Mouse (Mus musculus): ENCODE measurements around the gene Csrnp2. TPM values are rescaled to one million over a fixed set of nuclear protein-coding genes. Genes with fewer than 3 reads are reported as not detected.

Csrnp2 gene
- polyA plus RNA-seq, 2 experiments = 0.58 to 0.59 TPM

DNA sequence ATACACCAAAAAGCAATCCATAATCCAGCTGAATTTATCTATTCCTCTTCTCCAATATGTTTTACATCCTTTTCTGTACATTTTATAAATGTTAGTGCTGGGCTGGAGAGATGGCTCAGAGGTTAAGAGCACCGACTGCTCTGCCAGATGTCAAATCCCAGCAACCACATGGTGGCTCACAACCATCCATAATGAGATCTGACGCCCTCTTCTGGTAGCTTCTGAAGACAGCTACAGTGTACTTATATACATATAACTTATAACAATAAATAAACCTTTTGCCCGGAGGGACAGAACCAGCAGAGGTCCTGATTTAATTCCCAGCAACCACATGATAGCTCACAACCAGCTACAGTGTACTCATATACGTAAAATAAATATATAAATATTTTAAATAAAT lies 46.7 kb downstream of the Csrnp2 start:
- 67% methylated on average over 4 of the region's 4 CpGs for WGBS (ENCODE audit: insufficient replicate concordance)
- ATAC-seq (ENCODE audit: insufficient read depth) = no peak
- no peak overlapping the region for H3K4me3 ChIP-seq (ENCODE audit: insufficient read depth in 1 of 2, low read depth in 2 of 2, low read length in 2 of 2)
- TF ChIP-seq CTCF (IDR thresholded peaks at IDR 0.05; ENCODE audit: low read depth) (peak; percentile 31; the same call in 1 of the 2 replicates), EP300 (IDR thresholded peaks at IDR 0.05; ENCODE audit: low read depth) (no peak)
- H3K9ac ChIP-seq (replicated peaks) = no peak overlapping the region
- H3K27me3 ChIP-seq (ENCODE audit: control insufficient read depth, insufficient read depth, low read length) = no peaks in the 10 kb centered on the region
- H3K36me3 ChIP-seq (replicated peaks; ENCODE audit: control insufficient read depth, insufficient read depth, low read depth) = no peaks in the 10 kb centered on the region
- H3K4me1 ChIP-seq (replicated peaks; ENCODE audit: control insufficient read depth in 2 of 2, insufficient read depth in 2 of 2, low read length in 1 of 2) = peaks cover 4 to 13% of the 10 kb centered on the region in 2 experiments
- H3K4me2 ChIP-seq (ENCODE audit: low read depth) = no peak overlapping the region
- no peak overlapping the region for H3K27ac ChIP-seq
- no peaks in the 10 kb centered on the region for H3K9me3 ChIP-seq (ENCODE audit: control insufficient read depth, low read length)
- no peak for DNase-seq (ENCODE audit: low read depth in 3 of 3, low spot score in 3 of 3)

DNA sequence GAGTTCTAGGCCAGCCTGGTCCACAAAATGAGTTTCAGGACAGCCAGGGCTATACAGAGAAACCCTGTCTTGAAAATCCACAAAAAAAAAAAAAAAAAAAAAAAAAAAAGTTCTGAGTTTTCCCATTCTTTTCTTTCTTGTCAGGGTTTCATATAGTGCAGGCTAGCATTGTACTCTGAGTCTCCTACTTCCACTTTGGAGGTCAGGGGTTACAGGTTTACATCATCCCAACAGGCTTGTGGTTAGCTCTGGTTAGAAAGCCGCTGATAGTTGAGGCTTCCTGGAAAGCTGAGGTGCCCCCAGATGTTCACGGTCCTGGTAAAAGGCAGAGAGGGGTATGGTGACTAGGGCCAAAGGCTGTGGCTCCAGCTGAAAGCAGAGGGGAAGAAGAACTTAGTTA lies 48.4 kb downstream of the Csrnp2 start:
- ATAC-seq (ENCODE audit: insufficient read depth) (no peak), DNase-seq (ENCODE audit: low read depth in 3 of 3, low spot score in 3 of 3) (no peak)
- WGBS (ENCODE audit: insufficient replicate concordance) = 9% methylated on average over 2 of the region's 2 CpGs
- Histone ChIP-seq H3K9ac (replicated peaks) (no peak overlapping the region), H3K4me3 (ENCODE audit: insufficient read depth in 1 of 2, low read depth in 2 of 2, low read length in 2 of 2) (no peak overlapping the region), H3K36me3 (replicated peaks; ENCODE audit: control insufficient read depth, insufficient read depth, low read depth) (no peaks in the 10 kb centered on the region), H3K4me1 (replicated peaks; ENCODE audit: control insufficient read depth in 2 of 2, insufficient read depth in 2 of 2, low read length in 1 of 2) (peaks cover 7 to 17% of the 10 kb centered on the region in 2 experiments), H3K4me2 (ENCODE audit: low read depth) (no peak overlapping the region), H3K9me3 (ENCODE audit: control insufficient read depth, low read length) (no peaks in the 10 kb centered on the region), H3K27me3 (ENCODE audit: control insufficient read depth, insufficient read depth, low read length) (no peaks in the 10 kb centered on the region), H3K27ac (no peak overlapping the region)
- TF ChIP-seq EP300 (IDR thresholded peaks at IDR 0.05; ENCODE audit: low read depth) (no peak), CTCF (IDR thresholded peaks at IDR 0.05; ENCODE audit: low read depth) (no peak)

DNA sequence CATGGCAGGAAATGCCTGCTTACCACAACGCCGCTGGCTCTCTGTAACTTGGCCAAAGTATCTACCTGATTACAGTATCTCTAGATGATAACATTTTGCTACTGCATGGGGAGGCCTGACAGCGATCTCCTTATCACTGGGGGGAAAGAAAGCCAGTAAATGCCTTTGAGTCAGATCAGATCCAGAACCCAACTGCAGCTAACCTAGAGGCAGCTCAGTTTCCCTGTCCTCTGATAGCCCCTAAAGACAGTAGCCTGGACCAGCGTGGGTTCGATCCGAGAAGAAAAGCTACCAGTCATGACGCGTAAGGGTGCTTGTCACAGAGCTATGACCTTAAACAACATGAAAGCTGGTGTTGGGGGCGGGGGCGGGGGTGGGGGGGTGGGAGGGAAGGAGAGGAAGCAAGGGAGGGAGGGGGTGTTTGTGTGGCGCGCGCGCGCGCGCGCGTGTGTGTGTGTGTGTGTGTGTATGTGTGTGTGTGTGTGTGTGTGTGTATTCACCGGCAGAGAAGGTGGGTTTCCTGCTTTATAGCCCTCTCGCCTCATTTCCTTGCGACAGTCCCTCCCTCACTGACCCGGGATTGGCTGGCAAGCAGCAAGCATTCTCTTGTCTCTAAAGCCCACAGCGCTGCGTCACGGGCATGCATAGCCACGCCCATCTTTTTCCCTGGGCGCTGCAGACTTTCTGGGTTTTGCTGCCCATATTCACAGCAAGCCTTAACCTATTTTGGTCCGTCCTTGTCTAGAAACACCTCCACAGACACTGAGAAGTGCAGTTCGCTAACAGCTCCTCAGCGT lies 52.0 kb downstream of the Csrnp2 start:
- ATAC-seq (ENCODE audit: insufficient read depth) = peak; percentile 93
- Histone ChIP-seq H3K36me3 (replicated peaks; ENCODE audit: control insufficient read depth, insufficient read depth, low read depth) (no peaks in the 10 kb centered on the region), H3K9me3 (ENCODE audit: control insufficient read depth, low read length) (no peaks in the 10 kb centered on the region), H3K27me3 (ENCODE audit: control insufficient read depth, insufficient read depth, low read length) (no peaks in the 10 kb centered on the region), H3K4me1 (replicated peaks; ENCODE audit: control insufficient read depth in 2 of 2, insufficient read depth in 2 of 2, low read length in 1 of 2) (peaks cover 7 to 17% of the 10 kb centered on the region in 2 experiments), H3K4me3 (ENCODE audit: insufficient read depth in 1 of 2, low read depth in 2 of 2, low read length in 2 of 2) (peak overlapping the region; percentile 52 to 78), H3K9ac (replicated peaks) (peak overlapping the region; percentile 69), H3K27ac (peak overlapping the region; percentile 66), H3K4me2 (ENCODE audit: low read depth) (peak overlapping the region; percentile 75)
- TF ChIP-seq CTCF (IDR thresholded peaks at IDR 0.05; ENCODE audit: low read depth) = no peak
- TF ChIP-seq EP300 (IDR thresholded peaks at IDR 0.05; ENCODE audit: low read depth) = no peak
- WGBS (ENCODE audit: insufficient replicate concordance) = 1% methylated on average over 20 of the region's 31 CpGs
- peak in 2 of 3 experiments; percentile 83 to 86 for DNase-seq (ENCODE audit: low read depth in 3 of 3, low spot score in 3 of 3)

DNA sequence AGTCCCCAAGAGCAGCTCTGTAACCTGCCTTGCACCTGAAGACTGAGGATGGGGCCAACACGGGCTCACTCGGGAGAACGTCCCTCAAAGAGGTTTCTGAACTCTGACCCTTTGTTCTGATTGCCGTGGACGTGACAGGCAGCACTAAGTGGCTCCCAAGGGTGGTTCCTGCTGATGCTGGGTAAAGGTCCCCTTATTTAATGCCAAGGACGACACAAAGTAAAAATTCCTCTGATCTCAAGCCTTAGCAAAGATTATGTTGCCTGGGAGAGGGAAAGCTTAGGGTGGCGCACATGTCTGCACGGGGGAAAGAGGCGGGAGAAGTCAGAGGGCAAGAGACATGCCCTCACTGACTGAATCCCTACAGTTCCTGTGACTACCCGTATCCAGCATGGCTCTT lies 58.8 kb downstream of the Csrnp2 start:
- H3K4me2 ChIP-seq (ENCODE audit: low read depth) = no peak overlapping the region
- H3K27ac ChIP-seq = no peak overlapping the region
- 70% methylated on average over 10 of the region's 10 CpGs for WGBS (ENCODE audit: insufficient replicate concordance)
- H3K27me3 ChIP-seq (ENCODE audit: control insufficient read depth, insufficient read depth, low read length) = no peaks in the 10 kb centered on the region
- no peak overlapping the region for H3K4me3 ChIP-seq (ENCODE audit: insufficient read depth in 1 of 2, low read depth in 2 of 2, low read length in 2 of 2)
- TF ChIP-seq CTCF (IDR thresholded peaks at IDR 0.05; ENCODE audit: low read depth) = no peak
- no peak for TF ChIP-seq EP300 (IDR thresholded peaks at IDR 0.05; ENCODE audit: low read depth)
- H3K9ac ChIP-seq (replicated peaks) = no peak overlapping the region
- peaks cover 12 to 16% of the 10 kb centered on the region in 2 experiments for H3K4me1 ChIP-seq (replicated peaks; ENCODE audit: control insufficient read depth in 2 of 2, insufficient read depth in 2 of 2, low read length in 1 of 2)
- no peaks in the 10 kb centered on the region for H3K9me3 ChIP-seq (ENCODE audit: control insufficient read depth, low read length)
- H3K36me3 ChIP-seq (replicated peaks; ENCODE audit: control insufficient read depth, insufficient read depth, low read depth) = no peaks in the 10 kb centered on the region
- no peak for ATAC-seq (ENCODE audit: insufficient read depth)
- DNase-seq (ENCODE audit: low read depth in 3 of 3, low spot score in 3 of 3) = no peak

DNA sequence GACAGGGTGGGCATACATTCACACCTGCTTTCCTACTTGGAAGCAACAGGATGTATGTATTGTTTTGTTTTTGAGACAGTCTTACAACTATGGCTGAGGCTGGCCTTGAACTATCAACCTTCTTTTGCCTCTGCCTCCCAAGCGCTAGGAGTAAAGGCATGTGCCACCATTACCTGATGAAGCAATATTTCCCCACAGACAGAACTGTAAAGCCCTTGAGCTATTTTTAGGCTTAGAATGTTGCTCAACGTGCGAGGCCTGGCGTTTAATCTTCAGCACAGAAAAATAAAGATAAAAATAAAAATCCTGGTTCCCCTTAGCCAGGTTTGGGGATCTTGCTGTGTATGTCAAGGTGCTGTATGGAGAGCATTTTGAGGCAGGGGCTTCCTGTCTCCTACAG lies 59.2 kb downstream of the Csrnp2 start:
- H3K27ac ChIP-seq = no peak overlapping the region
- no peaks in the 10 kb centered on the region for H3K27me3 ChIP-seq (ENCODE audit: control insufficient read depth, insufficient read depth, low read length)
- TF ChIP-seq CTCF (IDR thresholded peaks at IDR 0.05; ENCODE audit: low read depth) = no peak
- TF ChIP-seq EP300 (IDR thresholded peaks at IDR 0.05; ENCODE audit: low read depth) = no peak
- no peak overlapping the region for H3K4me2 ChIP-seq (ENCODE audit: low read depth)
- H3K9me3 ChIP-seq (ENCODE audit: control insufficient read depth, low read length) = no peaks in the 10 kb centered on the region
- ATAC-seq (ENCODE audit: insufficient read depth) (no peak), DNase-seq (ENCODE audit: low read depth in 3 of 3, low spot score in 3 of 3) (no peak)
- 54% methylated on average over 4 of the region's 4 CpGs for WGBS (ENCODE audit: insufficient replicate concordance)
- H3K9ac ChIP-seq (replicated peaks) = no peak overlapping the region
- no peaks in the 10 kb centered on the region for H3K36me3 ChIP-seq (replicated peaks; ENCODE audit: control insufficient read depth, insufficient read depth, low read depth)
- H3K4me3 ChIP-seq (ENCODE audit: insufficient read depth in 1 of 2, low read depth in 2 of 2, low read length in 2 of 2) = no peak overlapping the region
- H3K4me1 ChIP-seq (replicated peaks; ENCODE audit: control insufficient read depth in 2 of 2, insufficient read depth in 2 of 2, low read length in 1 of 2) = peaks cover 12 to 16% of the 10 kb centered on the region in 2 experiments

All from liver, embryonic 14.5 days (tissue).